Mouse (Mus musculus): ENCODE measurements around the gene Gm21119.
"Not testable (repeated sequence)": the region's sequence is repeated elsewhere in the genome, so short reads cannot be mapped to it uniquely, and the experiment has no call there.

DNA sequence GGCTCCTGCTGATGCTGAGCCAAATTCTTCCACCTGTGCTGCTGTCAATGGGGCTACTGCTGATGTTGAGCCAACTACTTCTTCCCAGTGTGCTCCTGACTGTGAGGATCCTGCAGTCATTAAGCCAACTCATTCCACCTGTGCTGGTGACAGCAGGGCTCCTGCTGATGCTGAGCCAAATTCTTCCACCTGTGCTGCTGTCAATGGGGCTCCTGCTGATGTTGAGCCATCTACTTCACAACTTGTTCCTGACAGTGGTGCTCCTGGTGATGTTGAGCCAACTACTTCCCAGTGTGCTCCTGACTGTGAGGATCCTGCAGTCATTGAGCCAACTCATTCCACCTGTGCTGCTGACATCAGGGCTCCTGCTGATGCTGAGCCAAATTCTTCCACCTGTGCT, 63.7 kb downstream of the Gm21119 start:
- not testable (repeated sequence) for TF ChIP-seq CTCF (IDR thresholded peaks at IDR 0.05; ENCODE audit: borderline replicate concordance, extremely low read depth, insufficient read depth, insufficient read length); POLR2A (IDR thresholded peaks at IDR 0.05; ENCODE audit: borderline replicate concordance, extremely low read depth, insufficient read depth, insufficient read length, poor library complexity, severe bottlenecking)

All from brain, embryonic 14.5 days (tissue).